Mouse (Mus musculus) thymus, adult 2 months (tissue): ENCODE results near the gene Mff. TPM values are rescaled to one million over a fixed set of nuclear protein-coding genes. Genes with fewer than 3 reads are reported as not detected.

Experiments used
- DNase-seq: peaks from one replicate; pipeline ENCODE4 v3.0.0; 2021
- H3K27ac ChIP-seq: fragments of 200-500 bp; 2 replicates; pipeline ENCODE4 v1.5.1; 2012; ENCODE audit warnings: low read length, control low read depth; ENCODE audit not compliant: control insufficient read depth, insufficient read depth
- H3K27me3 ChIP-seq: fragments of 200-500 bp; 2 replicates; pipeline ENCODE4 v1.6.1; 2012; ENCODE audit warnings: mild to moderate bottlenecking, low read length, moderate library complexity, mixed read lengths; ENCODE audit not compliant: control insufficient read depth, insufficient read depth
- H3K36me3 ChIP-seq: fragments of 200-500 bp; 2 replicates; pipeline ENCODE4 v1.6.1; 2012; ENCODE audit warnings: mild to moderate bottlenecking, low read length, moderate library complexity; ENCODE audit not compliant: control insufficient read depth, insufficient read depth
- H3K4me1 ChIP-seq: fragments of 200-500 bp; replicated peaks from 2 replicates; pipeline ENCODE4 v1.6.1; 2012; ENCODE audit warnings: low read length; ENCODE audit not compliant: control insufficient read depth, insufficient read depth
- H3K4me3 ChIP-seq: fragments of 200-500 bp; 2 replicates; pipeline ENCODE4 v1.5.1; 2012; ENCODE audit warnings: mild to moderate bottlenecking, low read length, control low read depth, moderate library complexity; ENCODE audit not compliant: control insufficient read depth, insufficient read depth
- CTCF ChIP-seq: fragments of 200-500 bp; IDR thresholded peaks from 2 replicates; pipeline ENCODE4 v1.5.1; 2012; ENCODE audit warnings: mild to moderate bottlenecking, control low read depth, low read length, moderate library complexity, borderline replicate concordance; ENCODE audit not compliant: control insufficient read depth, poor library complexity, insufficient read depth; ENCODE audit errors: extremely low read depth
- POLR2A ChIP-seq: fragments of 200-500 bp; IDR thresholded peaks from 2 replicates; pipeline ENCODE4 v1.6.1; 2012; ENCODE audit warnings: mild to moderate bottlenecking, low read length, control low read depth, moderate library complexity; ENCODE audit not compliant: control insufficient read depth, poor library complexity, insufficient read depth; ENCODE audit errors: extremely low read depth
- WGBS: fragments of 180-500 bp; shearing (Covaris S2); methylation state at CpG from one replicate; pipeline ENCODE4 v1.1.7; 2018; 5-methylcytosine and 5-hydroxymethylcytosine counted together
- polyA plus RNA-seq: library from polyadenylated mRNA; depleted of rRNA; stranded (reverse); fragments of >200 nt; gene quantifications from 2 replicates; pipeline ENCODE4 v1.2.3, GENCODE M21; 2012; rRNA removed

Mff gene
- polyA plus RNA-seq, 1 experiment: 51.4 TPM

- 31% methylated on average over 18 of the region's 18 CpGs for WGBS
- no peaks in the 10 kb centered on the region for H3K27me3 ChIP-seq
- H3K27ac ChIP-seq: no peak overlapping the region
- TF ChIP-seq POLR2A: no peak
- no peak for TF ChIP-seq CTCF
- H3K4me1 ChIP-seq: peaks cover 5% of the 10 kb centered on the region; the same call in 1 of the 2 replicates
- H3K4me3 ChIP-seq: no peak overlapping the region
- DNase-seq: no peak
- H3K36me3 ChIP-seq: no peaks in the 10 kb centered on the region
Measured at GRCm38 (mm10) chr1:82795702-82796443, 71.2 kb downstream of the Mff start.

- 68% methylated on average over 4 of the region's 4 CpGs for WGBS
- TF ChIP-seq POLR2A (no peak), CTCF (no peak)
Measured at GRCm38 (mm10) chr1:82797088-82797487, 72.4 kb downstream of the Mff start.

GRCm38 (mm10) chr1:82798304-82798703 is 73.6 kb downstream of the Mff start:
- Histone ChIP-seq H3K36me3 (no peaks in the 10 kb centered on the region), H3K4me1 (peaks cover 5% of the 10 kb centered on the region; the same call in 1 of the 2 replicates), H3K27me3 (no peaks in the 10 kb centered on the region), H3K27ac (no peak overlapping the region), H3K4me3 (no peak overlapping the region)
- TF ChIP-seq CTCF: no peak
- no peak for TF ChIP-seq POLR2A
- DNase-seq: no peak
- 27% methylated on average over 5 of the region's 5 CpGs for WGBS

More at GRCm38 (mm10) chr1:82797088-82797487, 72.4 kb downstream of the Mff start:
- Histone ChIP-seq H3K27me3 (no peaks in the 10 kb centered on the region), H3K27ac (no peak overlapping the region), H3K4me1 (peaks cover 5% of the 10 kb centered on the region; the same call in 1 of the 2 replicates), H3K36me3 (no peaks in the 10 kb centered on the region), H3K4me3 (no peak overlapping the region)
- DNase-seq: no peak

- WGBS: 36% methylated on average over 4 of the region's 4 CpGs
Measured at GRCm38 (mm10) chr1:82798922-82799321, 74.2 kb downstream of the Mff start.

GRCm38 (mm10) chr1:82801105-82801783 is 76.6 kb downstream of the Mff start:
- H3K4me3 ChIP-seq: no peak overlapping the region
- peaks cover 2% of the 10 kb centered on the region; the same call in 1 of the 2 replicates for H3K4me1 ChIP-seq
- H3K27ac ChIP-seq: no peak overlapping the region
- WGBS: 74% methylated on average over 12 of the region's 12 CpGs
- no peaks in the 10 kb centered on the region for H3K27me3 ChIP-seq
- TF ChIP-seq POLR2A (no peak), CTCF (no peak)
- no peaks in the 10 kb centered on the region for H3K36me3 ChIP-seq
- DNase-seq: no peak

More at GRCm38 (mm10) chr1:82798922-82799321, 74.2 kb downstream of the Mff start:
- no peak overlapping the region for H3K4me3 ChIP-seq
- H3K27ac ChIP-seq: no peak overlapping the region
- peaks cover 5% of the 10 kb centered on the region; the same call in 1 of the 2 replicates for H3K4me1 ChIP-seq
- DNase-seq: no peak
- H3K27me3 ChIP-seq: no peaks in the 10 kb centered on the region
- TF ChIP-seq CTCF: no peak
- no peaks in the 10 kb centered on the region for H3K36me3 ChIP-seq

Other genes starting within 250 kb of the Mff start
- 0.08 and 0.23 TPM in 2 replicates for gene Col4a4, start 138.0 kb upstream of the Mff start, polyA plus RNA-seq
- gene Col4a3, start 138.0 kb upstream of the Mff start, polyA plus RNA-seq: 0.08 and 0.16 TPM in 2 replicates
- 0.24 and 0.32 TPM in 2 replicates for gene Tm4sf20, start 43.6 kb downstream of the Mff start, polyA plus RNA-seq
- not detected in 2 replicates for gene Gm47791, start 46.4 kb downstream of the Mff start, polyA plus RNA-seq
- 69.0 and 75.4 TPM in 2 replicates for gene Agfg1, start 114.6 kb downstream of the Mff start, polyA plus RNA-seq
- gene A030005L19Rik, start 188.4 kb downstream of the Mff start, polyA plus RNA-seq: 0.98 and 1.0 TPM in 2 replicates
- not detected in 2 replicates for gene A030014E15Rik, start 200.0 kb downstream of the Mff start, polyA plus RNA-seq
- not detected in 2 replicates for gene Gm6217, start 206.5 kb downstream of the Mff start, polyA plus RNA-seq
- gene A030003K21Rik, start 218.5 kb downstream of the Mff start, polyA plus RNA-seq: not detected in 2 replicates
- gene Gm7544, start 231.1 kb downstream of the Mff start, polyA plus RNA-seq: not detected in 2 replicates
- not detected in 2 replicates for gene Gm47955, start 235.4 kb downstream of the Mff start, polyA plus RNA-seq